Mouse (Mus musculus): ENCODE measurements at regions not wholly inside any gene's neighbourhood (a gene's known extent, or its start where the extent isn't known, plus 50 kb on each side); places are given as distances from the start of the nearest gene placed in this dataset.
"Not testable (repeated sequence)": the region's sequence is repeated elsewhere in the genome, so short reads cannot be mapped to it uniquely, and the experiment has no call there.

- 15% methylated on average over 8 of the region's 8 CpGs for WGBS
- H3K27me3 ChIP-seq (replicated peaks; ENCODE audit: control insufficient read depth, insufficient read depth, low read length) = no peaks in the 10 kb centered on the region
- H3K9ac ChIP-seq (replicated peaks; ENCODE audit: low read depth, low read length) = no peak overlapping the region
- H3K36me3 ChIP-seq (ENCODE audit: control insufficient read depth, insufficient read depth) = no peaks in the 10 kb centered on the region
- H3K27ac ChIP-seq (ENCODE audit: low read length) = no peak overlapping the region
- peaks cover 4% of the 10 kb centered on the region for H3K4me1 ChIP-seq (replicated peaks; ENCODE audit: control insufficient read depth, insufficient read depth, low read length)
- H3K4me3 ChIP-seq (replicated peaks; ENCODE audit: low read length) = no peak overlapping the region
- peak overlapping the region; percentile 19 for H3K4me2 ChIP-seq (ENCODE audit: low read length)
- ATAC-seq = peak; percentile 89
- H3K9me3 ChIP-seq (ENCODE audit: control insufficient read depth, low read length) = no peaks in the 10 kb centered on the region
Measured at GRCm38 (mm10) chr4:23341240-23341639, 853.1 kb upstream of the Pou3f2 start.

- Histone ChIP-seq H3K9me3 (ENCODE audit: control insufficient read depth, low read length) (no peaks in the 10 kb centered on the region), H3K9ac (replicated peaks; ENCODE audit: low read depth, low read length) (no peak overlapping the region), H3K4me3 (replicated peaks; ENCODE audit: low read length) (no peak overlapping the region), H3K27ac (ENCODE audit: low read length) (no peak overlapping the region), H3K4me2 (ENCODE audit: low read length) (no peak overlapping the region), H3K36me3 (ENCODE audit: control insufficient read depth, insufficient read depth) (no peaks in the 10 kb centered on the region), H3K27me3 (replicated peaks; ENCODE audit: control insufficient read depth, insufficient read depth, low read length) (no peaks in the 10 kb centered on the region), H3K4me1 (replicated peaks; ENCODE audit: control insufficient read depth, insufficient read depth, low read length) (peaks cover 4% of the 10 kb centered on the region)
- no peak for ATAC-seq
- WGBS = 62% methylated on average over 5 of the region's 5 CpGs
Measured at GRCm38 (mm10) chr4:23338481-23338880, 850.3 kb upstream of the Pou3f2 start.

- H3K4me2 ChIP-seq (ENCODE audit: low read length) = no peak overlapping the region
- no peaks in the 10 kb centered on the region for H3K4me1 ChIP-seq (replicated peaks; ENCODE audit: control insufficient read depth, insufficient read depth, low read length)
- H3K4me3 ChIP-seq (replicated peaks; ENCODE audit: low read length) = no peak overlapping the region
- no peaks in the 10 kb centered on the region for H3K36me3 ChIP-seq (ENCODE audit: control insufficient read depth, insufficient read depth)
- 7% methylated on average over 2 of the region's 2 CpGs for WGBS
- H3K9me3 ChIP-seq (ENCODE audit: control insufficient read depth, low read length) = no peaks in the 10 kb centered on the region
- no peak overlapping the region for H3K27ac ChIP-seq (ENCODE audit: low read length)
- no peak for ATAC-seq
- no peaks in the 10 kb centered on the region for H3K27me3 ChIP-seq (replicated peaks; ENCODE audit: control insufficient read depth, insufficient read depth, low read length)
- no peak overlapping the region for H3K9ac ChIP-seq (replicated peaks; ENCODE audit: low read depth, low read length)
Measured at GRCm38 (mm10) chr4:23300617-23301016, 812.5 kb upstream of the Pou3f2 start.

GRCm38 (mm10) chr4:23280087-23280486 lies 791.9 kb upstream of the Pou3f2 start:
- Histone ChIP-seq H3K4me3 (replicated peaks; ENCODE audit: low read length) (no peak overlapping the region), H3K27me3 (replicated peaks; ENCODE audit: control insufficient read depth, insufficient read depth, low read length) (no peaks in the 10 kb centered on the region), H3K4me2 (ENCODE audit: low read length) (no peak overlapping the region), H3K36me3 (ENCODE audit: control insufficient read depth, insufficient read depth) (no peaks in the 10 kb centered on the region), H3K9ac (replicated peaks; ENCODE audit: low read depth, low read length) (no peak overlapping the region), H3K27ac (ENCODE audit: low read length) (no peak overlapping the region), H3K9me3 (ENCODE audit: control insufficient read depth, low read length) (no peaks in the 10 kb centered on the region), H3K4me1 (replicated peaks; ENCODE audit: control insufficient read depth, insufficient read depth, low read length) (no peaks in the 10 kb centered on the region; the same call in 1 of the 2 replicates)
- no peak for ATAC-seq
- 38% methylated on average over 6 of the region's 6 CpGs for WGBS

- 83% methylated on average over 5 of the region's 5 CpGs for WGBS
- H3K27me3 ChIP-seq (replicated peaks; ENCODE audit: control insufficient read depth, insufficient read depth, low read length) = no peaks in the 10 kb centered on the region
- ATAC-seq = no peak
- no peak overlapping the region for H3K27ac ChIP-seq (ENCODE audit: low read length)
- H3K36me3 ChIP-seq (ENCODE audit: control insufficient read depth, insufficient read depth) = no peaks in the 10 kb centered on the region
- no peak overlapping the region for H3K4me3 ChIP-seq (replicated peaks; ENCODE audit: low read length)
- no peaks in the 10 kb centered on the region; the same call in 1 of the 2 replicates for H3K4me1 ChIP-seq (replicated peaks; ENCODE audit: control insufficient read depth, insufficient read depth, low read length)
- no peak overlapping the region for H3K9ac ChIP-seq (replicated peaks; ENCODE audit: low read depth, low read length)
- no peak overlapping the region for H3K4me2 ChIP-seq (ENCODE audit: low read length)
- no peaks in the 10 kb centered on the region for H3K9me3 ChIP-seq (ENCODE audit: control insufficient read depth, low read length)
Measured at GRCm38 (mm10) chr4:23275203-23275602, 787.0 kb upstream of the Pou3f2 start.

GRCm38 (mm10) chr4:23271947-23272346 lies 783.8 kb upstream of the Pou3f2 start:
- H3K9me3 ChIP-seq (ENCODE audit: control insufficient read depth, low read length) = no peaks in the 10 kb centered on the region
- H3K4me3 ChIP-seq (replicated peaks; ENCODE audit: low read length) = no peak overlapping the region
- H3K36me3 ChIP-seq (ENCODE audit: control insufficient read depth, insufficient read depth) = no peaks in the 10 kb centered on the region
- no peak for ATAC-seq
- H3K27me3 ChIP-seq (replicated peaks; ENCODE audit: control insufficient read depth, insufficient read depth, low read length) = no peaks in the 10 kb centered on the region
- H3K27ac ChIP-seq (ENCODE audit: low read length) = no peak overlapping the region
- H3K4me1 ChIP-seq (replicated peaks; ENCODE audit: control insufficient read depth, insufficient read depth, low read length) = no peaks in the 10 kb centered on the region
- H3K4me2 ChIP-seq (ENCODE audit: low read length) = no peak overlapping the region
- H3K9ac ChIP-seq (replicated peaks; ENCODE audit: low read depth, low read length) = no peak overlapping the region

- no peaks in the 10 kb centered on the region for H3K27me3 ChIP-seq (replicated peaks; ENCODE audit: control insufficient read depth, insufficient read depth, low read length)
- no peaks in the 10 kb centered on the region for H3K4me1 ChIP-seq (replicated peaks; ENCODE audit: control insufficient read depth, insufficient read depth, low read length)
- no peak overlapping the region for H3K27ac ChIP-seq (ENCODE audit: low read length)
- no peak overlapping the region for H3K4me3 ChIP-seq (replicated peaks; ENCODE audit: low read length)
- ATAC-seq = no peak
- peaks cover 2% of the 10 kb centered on the region; the same call in 1 of the 2 replicates for H3K9me3 ChIP-seq (ENCODE audit: control insufficient read depth, low read length)
- H3K4me2 ChIP-seq (ENCODE audit: low read length) = no peak overlapping the region
- no peaks in the 10 kb centered on the region for H3K36me3 ChIP-seq (ENCODE audit: control insufficient read depth, insufficient read depth)
- no peak overlapping the region for H3K9ac ChIP-seq (replicated peaks; ENCODE audit: low read depth, low read length)
- 81% methylated on average over 4 of the region's 4 CpGs for WGBS
Measured at GRCm38 (mm10) chr4:23260371-23260770, 772.2 kb upstream of the Pou3f2 start.

GRCm38 (mm10) chr4:23234960-23235359 lies 746.8 kb upstream of the Pou3f2 start:
- H3K27me3 ChIP-seq (replicated peaks; ENCODE audit: control insufficient read depth, insufficient read depth, low read length) = no peaks in the 10 kb centered on the region
- H3K4me1 ChIP-seq (replicated peaks; ENCODE audit: control insufficient read depth, insufficient read depth, low read length) = no peaks in the 10 kb centered on the region
- WGBS = 13% methylated on average over 1 of the region's 1 CpGs
- H3K36me3 ChIP-seq (ENCODE audit: control insufficient read depth, insufficient read depth) = no peaks in the 10 kb centered on the region
- H3K9ac ChIP-seq (replicated peaks; ENCODE audit: low read depth, low read length) = no peak overlapping the region
- no peak overlapping the region for H3K27ac ChIP-seq (ENCODE audit: low read length)
- H3K4me3 ChIP-seq (replicated peaks; ENCODE audit: low read length) = no peak overlapping the region
- ATAC-seq = no peak
- no peaks in the 10 kb centered on the region for H3K9me3 ChIP-seq (ENCODE audit: control insufficient read depth, low read length)
- H3K4me2 ChIP-seq (ENCODE audit: low read length) = no peak overlapping the region

- not testable (repeated sequence) for H3K4me3 ChIP-seq (replicated peaks; ENCODE audit: low read length); H3K9me3 ChIP-seq (ENCODE audit: control insufficient read depth, low read length); H3K27me3 ChIP-seq (replicated peaks; ENCODE audit: control insufficient read depth, insufficient read depth, low read length); H3K4me1 ChIP-seq (replicated peaks; ENCODE audit: control insufficient read depth, insufficient read depth, low read length); H3K36me3 ChIP-seq (ENCODE audit: control insufficient read depth, insufficient read depth); ATAC-seq; H3K4me2 ChIP-seq (ENCODE audit: low read length); H3K27ac ChIP-seq (ENCODE audit: low read length); H3K9ac ChIP-seq (replicated peaks; ENCODE audit: low read depth, low read length)
- WGBS = 80% methylated on average over 1 of the region's 1 CpGs
Measured at GRCm38 (mm10) chr4:23194756-23195155, 706.6 kb upstream of the Pou3f2 start.

- Histone ChIP-seq H3K4me3 (replicated peaks; ENCODE audit: low read length) (no peak overlapping the region), H3K4me2 (ENCODE audit: low read length) (no peak overlapping the region), H3K27ac (ENCODE audit: low read length) (no peak overlapping the region), H3K36me3 (ENCODE audit: control insufficient read depth, insufficient read depth) (no peaks in the 10 kb centered on the region), H3K27me3 (replicated peaks; ENCODE audit: control insufficient read depth, insufficient read depth, low read length) (no peaks in the 10 kb centered on the region), H3K9me3 (ENCODE audit: control insufficient read depth, low read length) (no peaks in the 10 kb centered on the region), H3K4me1 (replicated peaks; ENCODE audit: control insufficient read depth, insufficient read depth, low read length) (no peaks in the 10 kb centered on the region), H3K9ac (replicated peaks; ENCODE audit: low read depth, low read length) (no peak overlapping the region)
- ATAC-seq = no peak
- WGBS = 60% methylated on average over 6 of the region's 6 CpGs
Measured at GRCm38 (mm10) chr4:23193384-23194135, 705.4 kb upstream of the Pou3f2 start.

Measured in forebrain, embryonic 16.5 days (tissue).